Mouse (Mus musculus) MEL (cell line): ENCODE measurements around the gene Ccdc63.
A peak's percentile ranks its signal among the peaks of the same experiment; 100 is the strongest.

Experiments used
- CHD1 ChIP-seq: IDR thresholded peaks from 2 replicates; pipeline ENCODE4 v1.6.1; 2012; ENCODE audit warnings: low read depth, mild to moderate bottlenecking, inconsistent platforms, low read length, improper control_type of control experiment
- CHD2 ChIP-seq: IDR thresholded peaks from 2 replicates; pipeline ENCODE4 v1.6.1; 2011; ENCODE audit warnings: low read length, improper control_type of control experiment
- CTCF ChIP-seq, 3 experiments: IDR thresholded peaks in 2 of 3; conservative IDR thresholded peaks in 1 of 3; 2 replicates each; pipeline ENCODE4 v1.5.1; 2011 to 2012; ENCODE audit warnings: low read length in 3 of 3, low read depth in 2 of 3, mild to moderate bottlenecking in 2 of 3, improper control_type of control experiment in 1 of 3, inconsistent platforms in 1 of 3, mixed read lengths in 1 of 3, moderate library complexity in 1 of 3; ENCODE audit not compliant: control insufficient read depth in 1 of 3, insufficient read depth in 1 of 3, poor library complexity in 1 of 3, severe bottlenecking in 1 of 3
- GABPA ChIP-seq: IDR thresholded peaks from 2 replicates; pipeline ENCODE4 v1.6.1; 2012; ENCODE audit warnings: low read depth, mild to moderate bottlenecking, inconsistent platforms, low read length, improper control_type of control experiment, moderate library complexity
- MYC ChIP-seq: IDR thresholded peaks from 2 replicates; pipeline ENCODE4 v1.6.1; 2011; ENCODE audit warnings: low read depth, mild to moderate bottlenecking, low read length, improper control_type of control experiment, moderate library complexity
- POLR2A ChIP-seq, 2 experiments: IDR thresholded peaks; 2 replicates each; pipeline ENCODE4 v1.6.1; 2011 to 2012; ENCODE audit warnings: low read length in 2 of 2, mild to moderate bottlenecking in 2 of 2, control low read depth in 1 of 2, improper control_type of control experiment in 1 of 2, low read depth in 1 of 2, moderate library complexity in 1 of 2; ENCODE audit not compliant: control insufficient read depth in 1 of 2, insufficient read depth in 1 of 2, poor library complexity in 1 of 2

DNA sequence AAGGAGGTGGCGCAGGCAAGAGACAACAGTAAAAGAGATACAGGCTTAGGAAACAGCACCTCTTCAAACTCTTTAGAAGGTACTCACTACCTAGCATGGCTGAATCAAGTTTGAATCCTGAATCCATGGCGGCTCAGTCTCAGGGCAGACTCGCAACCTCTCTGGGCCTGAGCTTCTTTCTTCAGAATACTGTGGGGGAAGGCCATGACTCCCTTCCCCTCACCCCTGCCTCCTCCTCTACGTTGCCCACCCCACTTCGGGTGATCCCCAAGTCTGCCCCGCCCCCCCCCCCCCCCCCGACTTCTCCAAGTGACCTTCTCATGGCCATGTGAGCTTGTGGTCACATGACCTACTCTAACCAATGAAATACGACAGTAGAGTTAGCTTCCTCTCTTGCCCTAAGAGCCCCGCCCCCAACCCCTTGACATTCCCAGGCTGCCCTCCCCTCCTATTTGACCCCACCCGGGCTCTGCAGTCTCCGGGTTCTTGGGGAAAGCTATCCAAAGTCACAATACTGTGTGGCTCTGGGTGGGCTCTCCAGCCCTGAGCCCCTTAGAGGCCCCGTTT lies 79.8 kb downstream of the Ccdc63 start:
- TF ChIP-seq POLR2A (IDR thresholded peaks at IDR 0.05; ENCODE audit: control insufficient read depth in 1 of 2, insufficient read depth in 1 of 2, low read depth in 1 of 2, low read length in 2 of 2, poor library complexity in 1 of 2) = peak in 1 of 2 experiments; percentile 41; a peak in 1 of 4 replicates
- no peak for TF ChIP-seq MYC
- no peak for TF ChIP-seq CHD1
- no peak for TF ChIP-seq CTCF (IDR thresholded peaks at IDR 0.05 in 2 of 3, conservative IDR thresholded peaks at IDR 0.05 in 1 of 3; ENCODE audit: control insufficient read depth in 1 of 3, insufficient read depth in 1 of 3, low read depth in 2 of 3, low read length in 3 of 3, poor library complexity in 1 of 3, severe bottlenecking in 1 of 3)
- no peak for TF ChIP-seq GABPA
- TF ChIP-seq CHD2 = peak; percentile 60
